Mouse (Mus musculus): ENCODE measurements around the gene Olfr1239.

Gene Olfr1239

GRCm38 (mm10) chr2:89420307-89420706 is at the start of gene Olfr1239:
Gene Olfr1239 (minus strand): TSS chr2:89420407.
- no peak for DNase-seq (ENCODE audit: low spot score in 2 of 2)

DNA sequence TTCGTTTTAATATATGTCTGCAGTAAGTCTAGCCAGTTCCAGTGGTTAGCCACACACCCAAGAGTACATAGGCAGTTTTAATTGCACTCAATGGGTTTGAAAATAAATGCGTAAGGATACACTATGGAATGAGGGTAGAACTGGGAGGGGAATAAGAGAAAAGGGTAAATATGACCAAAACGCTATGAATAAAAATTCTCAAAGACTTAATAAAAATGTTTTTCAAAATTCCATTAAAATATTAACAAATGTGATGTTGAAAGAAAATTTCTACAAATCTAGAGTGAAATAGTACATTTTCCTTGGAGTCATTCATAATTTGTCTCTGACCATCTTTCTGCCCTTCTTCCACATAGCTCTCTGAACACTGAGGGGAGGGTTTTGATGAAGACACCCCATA is 22.7 kb upstream of the Olfr1239 start, which contains the start of gene Olfr1240:
TSS of gene Olfr1240 (minus strand) at position 101 of the 400 bp plus-strand sequence.
- DNase-seq (ENCODE audit: low spot score in 2 of 2), result no peak

DNA sequence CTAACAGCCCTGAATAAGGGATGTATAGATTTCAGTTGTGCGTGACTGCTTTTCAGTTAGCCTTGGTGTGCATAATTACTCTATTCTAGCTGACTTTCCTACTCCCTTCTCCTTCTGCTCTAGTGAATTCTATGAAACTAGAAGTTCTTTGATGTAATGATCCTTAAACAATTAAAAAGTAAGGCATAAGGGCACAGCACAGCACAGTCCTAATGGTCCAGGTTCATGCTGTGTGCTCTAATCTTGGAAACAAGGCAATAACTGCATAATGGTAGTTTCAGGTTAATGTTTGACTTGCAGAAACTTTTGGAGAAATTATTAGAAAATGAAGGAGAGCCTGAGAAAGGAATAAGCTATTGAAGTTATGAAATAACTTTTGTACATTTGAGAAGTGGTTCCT is 5.7 kb downstream of the Olfr1239 start:
- no peak for DNase-seq (ENCODE audit: low spot score in 2 of 2)

DNA sequence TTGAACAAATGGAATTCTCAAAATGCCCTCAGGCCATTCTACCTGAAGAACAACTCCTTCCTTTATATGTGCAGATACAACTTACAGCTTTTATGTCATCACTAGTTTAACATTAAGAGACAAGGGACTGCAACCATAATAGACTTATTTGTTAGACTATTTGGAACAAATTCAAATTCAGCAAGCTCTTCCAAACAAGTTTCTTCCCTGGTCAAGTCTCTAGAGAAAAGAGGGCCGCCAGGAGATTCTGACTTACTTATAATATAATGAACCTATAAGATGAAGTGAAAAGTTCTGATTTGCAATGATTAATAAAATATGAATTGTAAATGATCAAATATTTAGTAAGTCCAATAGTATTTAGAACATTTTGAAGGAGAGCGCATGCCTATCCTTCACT is 10.6 kb downstream of the Olfr1239 start, which contains the start of gene Olfr1238:
TSS of gene Olfr1238 (minus strand) at position 101 of the 400 bp plus-strand sequence.
- DNase-seq (ENCODE audit: low spot score in 2 of 2), result no peak

- no peak for DNase-seq (ENCODE audit: low spot score in 2 of 2)
These were observed 19.3 kb downstream of the Olfr1239 start for GRCm38 (mm10) chr2:89400882-89401281.
